Mouse (Mus musculus): ENCODE measurements around the gene Runx1.

DNA sequence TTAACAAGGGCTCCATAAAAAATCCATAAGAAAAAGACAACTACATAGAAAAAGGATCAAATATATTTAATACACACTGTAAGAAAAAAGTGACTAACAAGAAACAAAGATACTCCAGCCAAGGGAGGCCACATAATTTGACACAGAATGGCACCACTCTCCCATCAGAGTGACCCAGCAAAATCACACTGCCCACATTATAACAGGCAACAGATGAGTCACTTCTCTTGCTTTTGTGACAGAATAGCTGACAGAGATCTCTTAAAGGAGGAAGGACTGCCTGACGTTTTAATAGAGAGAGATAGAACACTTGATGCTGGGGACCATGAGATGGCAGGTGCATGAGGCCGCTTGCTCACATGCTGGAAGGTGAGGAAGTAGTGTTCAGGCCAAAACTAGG, 35.6 kb upstream of the Runx1 start:
- no peak for TF ChIP-seq CTCF (IDR thresholded peaks at IDR 0.05; ENCODE audit: low read depth)
- TF ChIP-seq EP300 (IDR thresholded peaks at IDR 0.05; ENCODE audit: low read depth) = no peak

Measured in liver, postnatal 0 days (tissue).